Comparison of ENCODE assay signal across 9 mouse cellular contexts in genomic region chr15:73982065-73982729, GRCm38 (mm10).
A peak's percentile ranks its signal among the peaks of the same experiment; 100 is the strongest.
DNase-seq lines count a peak whose midpoint lies in the region; ATAC-seq and TF ChIP-seq lines count a peak whose summit lies in the region.
"Had no signal": no experiment of that assay in that cellular context is flagged by ENCODE, and none has a peak within 500 bp of the region (broad histone marks: within the 10 kb centered on the region; RNA-seq: fewer than 3 reads in every experiment).

No protein-coding gene starts in this region.

- no peak for TF ChIP-seq POLR2A in brain, embryonic 14.5 days (IDR thresholded peaks at IDR 0.05; ENCODE audit: borderline replicate concordance, extremely low read depth, insufficient read depth, insufficient read length, poor library complexity, severe bottlenecking)

- peak overlapping the region; percentile 24 for H3K4me2 ChIP-seq in neural tube, embryonic 13.5 days

- no peak overlapping the region for H3K9ac ChIP-seq in neural tube, embryonic 13.5 days

- no peak for TF ChIP-seq CTCF in brain, embryonic 14.5 days (IDR thresholded peaks at IDR 0.05; ENCODE audit: borderline replicate concordance, extremely low read depth, insufficient read depth, insufficient read length)

- H3K9me3 ChIP-seq in neural tube, embryonic 13.5 days, result no peaks in the 10 kb centered on the region

- H3K4me1 ChIP-seq in neural tube, embryonic 13.5 days (replicated peaks), result peaks cover 22% of the 10 kb centered on the region

- ATAC-seq in neural tube, embryonic 13.5 days (ENCODE audit: low read depth), result peak; percentile 64; the same call in 1 of the 2 replicates
- ATAC-seq in erythroid progenitor cell, adult 5-6 weeks (replicated peaks; ENCODE audit: low FRiP score, poor library complexity, severe bottlenecking), result no peak

- 25% methylated on average over 23 of the region's 23 CpGs for WGBS in neural tube, embryonic 13.5 days

- peak; percentile 8 to 12 for DNase-seq in heart, adult 18-20 months
- no peak for DNase-seq in heart, adult 11 months
- peak; percentile 43 for DNase-seq in brain, embryonic 14.5 days (ENCODE audit: low read depth)
- peak; percentile 84 for DNase-seq in layer of hippocampus, adult 11-12 months (ENCODE audit: low spot score)
- DNase-seq in spleen, adult 18-20 months, result no peak
- no peak for DNase-seq in retina, embryonic 14.5 days (ENCODE audit: low spot score)

- peaks cover 11% of the 10 kb centered on the region for H3K27me3 ChIP-seq in neural tube, embryonic 13.5 days

- no peaks in the 10 kb centered on the region for H3K36me3 ChIP-seq in neural tube, embryonic 13.5 days

- no peak overlapping the region; the same call in 1 of the 2 replicates for H3K27ac ChIP-seq in neural tube, embryonic 13.5 days (replicated peaks)
- H3K27ac ChIP-seq: kidney, postnatal 0 days had no signal

- no peak overlapping the region for H3K4me3 ChIP-seq in neural tube, embryonic 13.5 days

Comparison
In these comparisons a context has a peak if more than half of its experiments do, and no peak if none do; other contexts are left out.
1. DNase-seq: peak in heart, adult 18-20 months (2 of 2), brain, embryonic 14.5 days (single experiment) and layer of hippocampus, adult 11-12 months (single experiment); none in heart, adult 11 months (single experiment), spleen, adult 18-20 months (0 of 2) and retina, embryonic 14.5 days (single experiment).